In the genomic region with DNA sequence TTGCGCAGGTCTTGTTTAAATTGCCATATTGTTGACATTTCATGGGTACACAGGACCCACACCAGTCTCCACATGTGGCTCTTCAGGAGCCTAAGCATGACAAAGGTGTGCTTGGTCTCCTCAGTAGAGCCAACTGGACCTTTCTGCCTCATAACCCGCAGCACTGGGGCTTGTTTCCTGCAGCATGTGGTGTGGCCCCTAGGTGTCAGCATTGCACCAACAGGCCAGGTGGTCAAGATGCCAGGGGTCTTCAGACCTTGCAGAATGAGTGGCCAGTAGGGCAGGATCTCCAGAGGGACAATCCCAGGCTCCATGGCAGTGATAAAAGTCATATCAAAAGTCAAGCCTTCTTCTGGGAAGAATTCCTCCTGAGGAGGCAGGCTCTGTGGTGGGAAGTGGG, we compare ENCODE assay signal across 11 mouse cellular contexts.
DNase-seq lines count a peak whose midpoint lies in the region; ATAC-seq and TF ChIP-seq lines count a peak whose summit lies in the region.
"Had no signal": no experiment of that assay in that cellular context is flagged by ENCODE, and none has a peak within 500 bp of the region (broad histone marks: within the 10 kb centered on the region; RNA-seq: fewer than 3 reads in every experiment).

No protein-coding gene starts in this region.

- no peaks in the 10 kb centered on the region for H3K9me3 ChIP-seq in intestine, postnatal 0 days (ENCODE audit: control insufficient read depth)
- H3K9me3 ChIP-seq in intestine, embryonic 15.5 days = no peaks in the 10 kb centered on the region
- H3K9me3 ChIP-seq: neural tube, embryonic 12.5 days had no signal

- H3K27ac ChIP-seq in intestine, postnatal 0 days (ENCODE audit: low read depth, low read length) = no peak overlapping the region
- no peak overlapping the region for H3K27ac ChIP-seq in intestine, embryonic 15.5 days
- no peak overlapping the region for H3K27ac ChIP-seq in embryonic fibroblast, embryonic 13.5 days (ENCODE audit: insufficient read depth, low read length)
- H3K27ac ChIP-seq: neural tube, embryonic 12.5 days had no signal

- peak; percentile 0 for DNase-seq in lung, postnatal 36 days
- no peak for DNase-seq in lung, postnatal 10 days
- DNase-seq in ZHBTc4 (ENCODE audit: low read depth, low spot score) = peak; percentile 17
- no peak for DNase-seq in neural tube, embryonic 10.5 days (ENCODE audit: extremely low spot score, low spot score)
- no peak for DNase-seq in gastrocnemius, adult 18-20 months (ENCODE audit: low spot score)
- DNase-seq: adrenal gland, adult 8-10 months; cerebellum, adult 9-10 months had no signal

- H3K27me3 ChIP-seq in intestine, postnatal 0 days (replicated peaks; ENCODE audit: control insufficient read depth, insufficient read depth, low read length) = no peaks in the 10 kb centered on the region
- no peaks in the 10 kb centered on the region for H3K27me3 ChIP-seq in intestine, embryonic 15.5 days (replicated peaks)
- H3K27me3 ChIP-seq: neural tube, embryonic 12.5 days had no signal

- ATAC-seq in intestine, postnatal 0 days = no peak
- no peak for ATAC-seq in intestine, embryonic 15.5 days

- no peaks in the 10 kb centered on the region for H3K4me1 ChIP-seq in intestine, postnatal 0 days (replicated peaks; ENCODE audit: control insufficient read depth, insufficient read depth, low read length)
- H3K4me1 ChIP-seq in intestine, embryonic 15.5 days (replicated peaks) = no peaks in the 10 kb centered on the region
- H3K4me1 ChIP-seq in embryonic fibroblast, embryonic 13.5 days (ENCODE audit: control insufficient read depth, insufficient read depth, low read length) = no peaks in the 10 kb centered on the region
- H3K4me1 ChIP-seq: neural tube, embryonic 12.5 days had no signal

- no peak overlapping the region for H3K4me3 ChIP-seq in intestine, postnatal 0 days (ENCODE audit: low read depth, low read length)
- H3K4me3 ChIP-seq in intestine, embryonic 15.5 days (replicated peaks) = no peak overlapping the region
- H3K4me3 ChIP-seq in embryonic fibroblast, embryonic 13.5 days (ENCODE audit: insufficient read depth, low read length) = no peak overlapping the region
- H3K4me3 ChIP-seq: neural tube, embryonic 12.5 days had no signal

- TF ChIP-seq CTCF in intestine, postnatal 0 days (IDR thresholded peaks at IDR 0.05; ENCODE audit: low read depth) = peak; percentile 60
- TF ChIP-seq CTCF in embryonic fibroblast, embryonic 13.5 days (IDR thresholded peaks at IDR 0.05; ENCODE audit: borderline replicate concordance, insufficient read depth, low read length) = peak; percentile 50; the same call in 1 of the 2 replicates

- WGBS in intestine, postnatal 0 days = 73% methylated on average over 2 of the region's 2 CpGs
- WGBS in intestine, embryonic 15.5 days = 76% methylated on average over 2 of the region's 2 CpGs

- H3K9ac ChIP-seq in intestine, postnatal 0 days (ENCODE audit: low read depth, low read length) = no peak overlapping the region
- H3K9ac ChIP-seq in intestine, embryonic 15.5 days = no peak overlapping the region
- H3K9ac ChIP-seq: neural tube, embryonic 12.5 days had no signal

- H3K4me2 ChIP-seq in intestine, postnatal 0 days (replicated peaks; ENCODE audit: low read depth) = no peak overlapping the region
- no peak overlapping the region for H3K4me2 ChIP-seq in intestine, embryonic 15.5 days (replicated peaks)
- H3K4me2 ChIP-seq: neural tube, embryonic 12.5 days had no signal

- no peak for TF ChIP-seq POLR2A in embryonic fibroblast, embryonic 13.5 days (IDR thresholded peaks at IDR 0.05; ENCODE audit: low read depth, low read length)

- H3K36me3 ChIP-seq in intestine, postnatal 0 days (ENCODE audit: control insufficient read depth, insufficient read depth) = no peaks in the 10 kb centered on the region
- no peaks in the 10 kb centered on the region for H3K36me3 ChIP-seq in intestine, embryonic 15.5 days
- H3K36me3 ChIP-seq: neural tube, embryonic 12.5 days had no signal

Comparison
In these comparisons a context has a peak if more than half of its experiments do, and no peak if none do; other contexts are left out.
1. DNase-seq: peak in lung, postnatal 36 days (single experiment) and ZHBTc4 (single experiment); none in lung, postnatal 10 days (single experiment), neural tube, embryonic 10.5 days (single experiment) and gastrocnemius, adult 18-20 months (single experiment).